Mouse (Mus musculus) bone marrow, adult 2 months (tissue): ENCODE results near the gene Gcdh.

Source experiments
- CTCF ChIP-seq: fragments of 200-500 bp; IDR thresholded peaks from 2 replicates; pipeline ENCODE4 v1.5.1; 2011; ENCODE audit warnings: low read length, control low read depth; ENCODE audit not compliant: control insufficient read depth, insufficient read depth
- POLR2A ChIP-seq: fragments of 200-500 bp; IDR thresholded peaks from 2 replicates; pipeline ENCODE4 v1.6.1; 2011; ENCODE audit warnings: low read depth, mild to moderate bottlenecking, control low read depth, low read length, borderline replicate concordance; ENCODE audit not compliant: control insufficient read depth

GRCm38 (mm10) chr8:84908421-84909161 lies 14.9 kb upstream of the Gcdh start, which contains the start of gene Dnase2a:
- TF ChIP-seq CTCF (no peak), POLR2A (peak; percentile 55; the same call in 1 of the 2 replicates)
